Mouse (Mus musculus): ENCODE results near the gene Gpr22. TPM values are rescaled to one million over a fixed set of nuclear protein-coding genes. Genes with fewer than 3 reads are reported as not detected.

The Gpr22 gene
- polyA plus RNA-seq, 1 experiment from 2014 or later = 10.7 TPM

Other genes starting within 250 kb of the Gpr22 start
- gene Cbll1, start 214.3 kb downstream of the Gpr22 start, polyA plus RNA-seq (2015; fragmentation: Nextera tagmentation; extraction: Ambion mirVana) = 12.9 and 14.3 TPM in 2 replicates
- 0.08 TPM in 1 of 2 replicates, not detected in the other for gene Slc26a4, start 154.0 kb downstream of the Gpr22 start, polyA plus RNA-seq (2015; fragmentation: Nextera tagmentation; extraction: Ambion mirVana)
- 27.3 and 27.6 TPM in 2 replicates for gene Bcap29, start 79.3 kb downstream of the Gpr22 start, polyA plus RNA-seq (2015; fragmentation: Nextera tagmentation; extraction: Ambion mirVana)
- gene Dus4l, start 59.1 kb downstream of the Gpr22 start, polyA plus RNA-seq (2015; fragmentation: Nextera tagmentation; extraction: Ambion mirVana) = 7.3 and 10.8 TPM in 2 replicates
- 24.1 and 27.2 TPM in 2 replicates for gene Cog5, start 59.1 kb downstream of the Gpr22 start, polyA plus RNA-seq (2015; fragmentation: Nextera tagmentation; extraction: Ambion mirVana)
- gene Hbp1, start 236.6 kb upstream of the Gpr22 start, polyA plus RNA-seq (2015; fragmentation: Nextera tagmentation; extraction: Ambion mirVana) = 85.6 and 87.7 TPM in 2 replicates

Measured in forebrain, embryonic 15.5 days (tissue).